Mouse (Mus musculus) lung, postnatal 0 days (tissue): ENCODE results near the gene Psmb7. TPM values are rescaled to one million over a fixed set of nuclear protein-coding genes. Genes with fewer than 3 reads are reported as not detected.
A peak's percentile ranks its signal among the peaks of the same experiment; 100 is the strongest.

Source experiments
- ATAC-seq: fragments of 200-750 bp; cut with Nextera tagmentation; 2 replicates; pipeline ENCODE4 v1.8.0; 2017; ENCODE audit warnings: moderate library complexity
- DNase-seq: peaks from one replicate; pipeline ENCODE4 v3.0.0-alpha.2; 2016; ENCODE audit warnings: low spot score
- H3K27ac ChIP-seq: fragments of 300-500 bp; sonication (generic); 2 replicates; pipeline ENCODE4 v1.5.1; 2014; ENCODE audit warnings: antibody characterized with exemption, mild to moderate bottlenecking, low read length, mixed read lengths
- H3K27me3 ChIP-seq: fragments of 300-500 bp; sonication (generic); replicated peaks from 2 replicates; pipeline ENCODE4 v1.6.1; 2014; ENCODE audit warnings: low read length, mixed read lengths; ENCODE audit not compliant: insufficient read depth
- H3K36me3 ChIP-seq: fragments of 300-500 bp; sonication (generic); 2 replicates; pipeline ENCODE4 v1.6.1; 2014; ENCODE audit warnings: low read length, mixed read lengths; ENCODE audit not compliant: insufficient read depth
- H3K4me1 ChIP-seq: fragments of 300-500 bp; sonication (generic); 2 replicates; pipeline ENCODE4 v1.6.1; 2014; ENCODE audit warnings: antibody characterized with exemption, low read depth, low read length, mixed read lengths; ENCODE audit not compliant: insufficient read depth
- H3K4me2 ChIP-seq: fragments of 300-500 bp; sonication (generic); replicated peaks from 2 replicates; pipeline ENCODE4 v1.6.1; 2014; ENCODE audit warnings: low read depth, mild to moderate bottlenecking, low read length, moderate library complexity, mixed read lengths
- H3K4me3 ChIP-seq: fragments of 300-500 bp; sonication (generic); 2 replicates; pipeline ENCODE4 v1.5.1; 2014; ENCODE audit warnings: low read depth, low read length
- H3K9ac ChIP-seq: fragments of 300-500 bp; sonication (generic); replicated peaks from 2 replicates; pipeline ENCODE4 v1.6.1; 2014; ENCODE audit warnings: low read depth, mild to moderate bottlenecking
- H3K9me3 ChIP-seq: fragments of 300-500 bp; sonication (generic); 2 replicates; pipeline ENCODE4 v1.6.1; 2016; ENCODE audit warnings: low read length, mixed read lengths
- CTCF ChIP-seq: IDR thresholded peaks from 2 replicates; pipeline ENCODE4 v1.5.1; 2016; ENCODE audit warnings: antibody characterized with exemption, mild to moderate bottlenecking
- EP300 ChIP-seq: IDR thresholded peaks from 2 replicates; pipeline ENCODE4 v1.6.1; 2016; ENCODE audit warnings: antibody characterized with exemption, mild to moderate bottlenecking, control low read depth
- WGBS: fragments of 180-500 bp; shearing (Covaris S2); extraction: QIAGEN DNeasy Blood & Tissue Kit; methylation state at CpG from one replicate; pipeline ENCODE4 v1.1.7; 2014; 5-methylcytosine and 5-hydroxymethylcytosine counted together
- polyA plus RNA-seq: library from polyadenylated mRNA; unstranded; fragments of >200 nt; fragmentation: Nextera tagmentation; extraction: Ambion mirVana; gene quantifications from 2 replicates; pipeline ENCODE4 v1.2.1, GENCODE M21; 2015

Psmb7 gene
- polyA plus RNA-seq, 1 experiment from 2014 or later, result 135 TPM

DNA sequence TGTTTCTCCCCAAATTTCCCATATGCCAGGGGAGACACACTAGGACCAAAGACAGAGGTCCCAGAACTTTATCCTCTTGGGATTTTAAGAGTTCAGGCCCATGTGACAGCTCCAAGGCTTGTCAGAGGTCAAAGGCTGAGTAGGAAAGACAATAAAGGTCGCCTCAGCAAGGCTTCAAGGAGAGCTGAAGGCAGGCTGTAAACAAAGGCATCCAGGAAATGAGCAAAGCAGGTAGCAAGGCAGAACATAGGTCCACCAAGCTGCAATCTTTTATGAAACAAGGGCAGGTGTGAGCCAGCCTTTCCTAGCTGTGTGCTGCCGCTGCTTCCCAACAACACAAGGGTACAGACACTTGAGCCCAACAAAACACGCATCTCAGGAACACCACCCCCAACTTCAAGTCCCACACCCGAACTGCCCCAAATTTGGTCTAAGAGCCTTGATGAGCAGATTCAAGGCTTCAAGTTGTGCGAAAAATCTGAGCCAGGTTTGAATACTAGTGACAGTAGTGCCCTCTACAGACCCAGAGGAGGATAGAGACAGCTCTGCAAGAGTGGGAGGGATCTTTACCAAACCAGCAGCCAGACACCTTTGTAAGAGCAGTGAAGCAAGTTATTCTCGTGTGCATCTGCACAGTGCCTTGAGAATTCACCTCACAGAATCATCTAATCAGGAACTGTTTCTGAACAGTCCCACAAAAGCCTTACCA is 52.0 kb downstream of the Psmb7 start:
- ATAC-seq, result peak; percentile 52; the same call in 1 of the 2 replicates
- no peaks in the 10 kb centered on the region for H3K4me1 ChIP-seq
- no peaks in the 10 kb centered on the region for H3K27me3 ChIP-seq
- no peak overlapping the region for H3K4me2 ChIP-seq
- DNase-seq, result peak; percentile 64
- peaks cover 4% of the 10 kb centered on the region; the same call in 1 of the 2 replicates for H3K36me3 ChIP-seq
- no peaks in the 10 kb centered on the region for H3K9me3 ChIP-seq
- H3K4me3 ChIP-seq, result no peak overlapping the region
- TF ChIP-seq CTCF (peak; percentile 72), EP300 (no peak)
- 66% methylated on average over 6 of the region's 6 CpGs for WGBS
- no peak overlapping the region for H3K27ac ChIP-seq
- no peak overlapping the region for H3K9ac ChIP-seq

DNA sequence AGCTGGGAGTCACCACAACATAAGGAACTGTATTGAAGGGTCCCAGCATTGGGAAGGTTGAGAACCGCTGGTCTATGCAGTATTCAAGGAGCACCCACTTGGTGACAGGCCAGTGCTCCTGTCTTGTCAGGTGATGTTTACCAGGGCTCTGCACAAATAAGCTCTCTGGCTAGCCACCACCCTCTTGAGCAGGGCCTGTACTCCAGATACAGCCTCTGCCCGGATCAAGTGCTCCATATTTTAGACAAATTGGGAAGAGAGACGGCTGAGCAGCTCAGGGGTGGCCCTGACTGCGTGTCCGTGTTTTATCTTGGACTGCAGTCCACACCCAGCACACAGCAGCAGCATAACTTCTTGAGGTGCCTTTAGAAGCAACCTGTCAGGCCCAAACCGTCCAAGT is 57.2 kb downstream of the Psmb7 start:
- Histone ChIP-seq H3K4me1 (no peaks in the 10 kb centered on the region), H3K27me3 (no peaks in the 10 kb centered on the region), H3K9ac (no peak overlapping the region), H3K9me3 (no peaks in the 10 kb centered on the region), H3K36me3 (peaks cover 4% of the 10 kb centered on the region; the same call in 1 of the 2 replicates), H3K4me2 (no peak overlapping the region), H3K27ac (no peak overlapping the region), H3K4me3 (no peak overlapping the region)
- DNase-seq (no peak), ATAC-seq (no peak)
- TF ChIP-seq CTCF (no peak), EP300 (no peak)
- 64% methylated on average over 6 of the region's 6 CpGs for WGBS

DNA sequence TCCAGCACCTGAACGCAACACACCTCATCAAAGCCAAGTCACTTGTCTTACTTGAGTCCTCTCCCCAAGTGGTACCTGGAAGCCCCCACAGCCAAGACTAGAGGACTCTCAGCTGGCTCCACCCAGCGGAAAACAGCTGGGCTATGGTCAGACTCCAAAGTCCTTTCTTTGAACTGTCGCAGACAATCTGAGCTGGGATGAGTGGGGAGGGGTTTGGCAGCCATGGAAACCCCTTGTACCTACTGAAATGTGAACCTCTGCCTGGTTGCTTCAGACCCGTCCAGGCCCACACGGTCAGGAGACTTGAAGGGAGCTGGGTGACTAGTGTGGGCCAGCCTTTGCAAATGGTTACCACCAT is 58.5 kb downstream of the Psmb7 start:
- peaks cover 2% of the 10 kb centered on the region; the same call in 1 of the 2 replicates for H3K36me3 ChIP-seq
- 48% methylated on average over 5 of the region's 5 CpGs for WGBS
- no peak for TF ChIP-seq CTCF
- TF ChIP-seq EP300, result no peak
- ATAC-seq (no peak), DNase-seq (no peak)
- H3K9me3 ChIP-seq, result no peaks in the 10 kb centered on the region
- H3K4me1 ChIP-seq, result no peaks in the 10 kb centered on the region
- no peak overlapping the region for H3K27ac ChIP-seq
- no peak overlapping the region for H3K9ac ChIP-seq
- no peak overlapping the region for H3K4me3 ChIP-seq
- H3K27me3 ChIP-seq, result no peaks in the 10 kb centered on the region
- H3K4me2 ChIP-seq, result no peak overlapping the region

DNA sequence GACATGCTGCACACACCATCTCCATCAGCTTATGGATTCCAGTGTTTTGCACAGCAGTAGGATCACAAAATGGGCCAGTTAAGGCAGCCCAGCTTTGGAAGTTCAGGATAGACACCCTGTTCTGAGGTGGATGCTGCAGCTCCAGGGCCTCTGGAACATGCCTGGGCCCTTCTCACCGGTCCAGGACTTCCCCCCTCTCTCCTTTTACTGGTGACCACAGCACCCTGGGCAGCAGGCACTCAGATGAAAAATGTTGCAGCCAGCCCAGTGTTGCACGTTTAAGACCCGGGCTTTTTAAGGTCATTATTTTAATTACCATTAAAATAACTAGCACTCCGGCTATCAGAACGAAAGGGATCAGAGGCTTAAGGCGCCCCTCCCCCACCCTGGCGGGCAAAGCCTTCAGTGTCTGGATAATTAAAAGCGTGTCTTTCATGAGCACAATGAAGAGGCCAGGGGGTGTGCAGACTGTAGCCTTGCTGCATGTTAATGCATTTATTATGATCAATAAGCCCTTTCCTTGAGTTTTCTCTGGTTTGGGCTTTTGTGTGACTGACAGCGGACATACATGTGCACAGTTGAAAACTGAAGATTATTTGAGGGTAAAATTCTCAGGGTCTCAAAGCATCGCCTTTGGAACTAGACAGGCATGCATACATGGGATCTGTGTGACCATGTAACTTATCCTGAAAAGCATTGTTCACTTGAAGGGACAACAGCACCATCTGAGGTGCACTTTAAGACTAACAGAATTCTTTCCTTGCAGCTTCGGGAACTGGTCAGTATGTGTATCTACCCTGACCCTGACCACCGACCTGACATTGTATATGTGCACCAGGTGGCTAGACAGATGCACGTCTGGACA is 59.1 kb downstream of the Psmb7 start:
- no peak overlapping the region for H3K27ac ChIP-seq
- TF ChIP-seq EP300 (no peak), CTCF (no peak)

DNA sequence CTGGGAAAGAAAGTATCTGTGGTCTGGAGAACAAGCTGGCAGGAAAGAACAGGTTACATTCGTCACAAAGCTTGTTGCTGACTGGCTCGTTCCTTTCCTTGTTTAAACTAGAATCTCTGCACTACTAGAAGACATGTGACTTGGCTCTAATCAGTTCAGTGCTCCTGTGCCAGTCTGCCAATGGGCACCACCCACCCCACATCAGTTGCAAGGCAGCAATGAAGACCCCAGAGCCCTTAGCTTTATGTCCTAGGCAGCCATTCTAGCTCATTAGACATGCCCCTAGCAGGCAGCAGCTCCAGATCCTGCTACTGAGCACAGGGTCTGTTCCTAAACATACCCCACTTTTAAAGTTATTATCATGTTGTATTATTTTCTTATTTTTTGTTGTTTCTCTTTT is 59.9 kb downstream of the Psmb7 start:
- no peaks in the 10 kb centered on the region for H3K9me3 ChIP-seq
- H3K4me3 ChIP-seq, result no peak overlapping the region
- ATAC-seq (no peak), DNase-seq (no peak)
- no peaks in the 10 kb centered on the region for H3K27me3 ChIP-seq
- H3K27ac ChIP-seq, result no peak overlapping the region
- no peak overlapping the region for H3K4me2 ChIP-seq
- TF ChIP-seq EP300, result no peak
- no peak for TF ChIP-seq CTCF
- H3K9ac ChIP-seq, result no peak overlapping the region
- H3K36me3 ChIP-seq, result no peaks in the 10 kb centered on the region; the same call in 1 of the 2 replicates
- 39% methylated on average over 2 of the region's 2 CpGs for WGBS
- H3K4me1 ChIP-seq, result no peaks in the 10 kb centered on the region; the same call in 1 of the 2 replicates

More for the DNA sequence above, 59.1 kb downstream of the Psmb7 start:
- Histone ChIP-seq H3K4me1 (no peaks in the 10 kb centered on the region; the same call in 1 of the 2 replicates), H3K27me3 (no peaks in the 10 kb centered on the region), H3K4me2 (no peak overlapping the region), H3K36me3 (no peaks in the 10 kb centered on the region; the same call in 1 of the 2 replicates), H3K9me3 (no peaks in the 10 kb centered on the region), H3K4me3 (no peak overlapping the region), H3K9ac (no peak overlapping the region)
- WGBS, result 59% methylated on average over 13 of the region's 13 CpGs
- DNase-seq, result no peak
- ATAC-seq, result no peak

DNA sequence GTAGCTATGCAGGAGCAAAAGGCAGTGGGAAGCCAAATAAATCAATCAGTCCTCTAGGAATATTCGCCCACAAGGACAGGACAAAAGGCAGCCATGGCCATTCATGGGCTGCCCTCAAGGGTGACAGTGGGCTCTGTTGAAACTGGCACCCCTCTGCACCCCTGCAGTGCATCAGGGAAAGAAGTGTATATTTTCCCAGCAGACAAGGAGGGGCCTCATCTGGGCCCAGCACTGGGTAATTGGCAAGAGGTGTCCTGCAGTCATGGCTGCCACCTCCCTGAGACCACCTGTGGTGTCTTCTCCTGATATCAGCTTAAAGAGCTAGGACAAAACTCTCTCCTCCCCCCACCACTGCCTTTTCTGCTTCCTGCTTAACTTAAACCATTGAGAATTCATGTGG is 64.4 kb downstream of the Psmb7 start:
- Histone ChIP-seq H3K4me1 (no peaks in the 10 kb centered on the region; the same call in 1 of the 2 replicates), H3K27me3 (no peaks in the 10 kb centered on the region), H3K4me3 (no peak overlapping the region), H3K9me3 (no peaks in the 10 kb centered on the region), H3K9ac (no peak overlapping the region), H3K36me3 (no peaks in the 10 kb centered on the region; the same call in 1 of the 2 replicates), H3K4me2 (no peak overlapping the region), H3K27ac (peak overlapping the region; percentile 32; the same call in 1 of the 2 replicates)
- TF ChIP-seq EP300 (no peak), CTCF (no peak)
- ATAC-seq, result no peak
- 48% methylated on average over 1 of the region's 1 CpGs for WGBS
- no peak for DNase-seq
